Mouse (Mus musculus) limb, embryonic 11.5 days (tissue): Measurements from ENCODE around the gene Kif24. TPM values are rescaled to one million over a fixed set of nuclear protein-coding genes. Genes with fewer than 3 reads are reported as not detected.
A peak's percentile ranks its signal among the peaks of the same experiment; 100 is the strongest.

Experiments
- ATAC-seq: fragments of 200-750 bp; cut with Nextera tagmentation; 2 replicates; pipeline ENCODE4 v1.8.0; 2017; ENCODE audit warnings: low read depth; ENCODE audit not compliant: insufficient number of reproducible peaks, low FRiP score, low TSS enrichment
- DNase-seq: peaks from one replicate; pipeline ENCODE4 v3.0.0-alpha.2; 2015; ENCODE audit warnings: low spot score
- H3K27ac ChIP-seq: fragments of 300-500 bp; sonication (generic); replicated peaks from 2 replicates; pipeline ENCODE4 v1.5.1; 2014; ENCODE audit warnings: low read depth, mild to moderate bottlenecking, low read length
- H3K27me3 ChIP-seq: fragments of 300-500 bp; sonication (generic); 2 replicates; pipeline ENCODE4 v1.6.1; 2014; ENCODE audit warnings: mild to moderate bottlenecking, low read length, mixed read lengths; ENCODE audit not compliant: control insufficient read depth, insufficient read depth
- H3K36me3 ChIP-seq: fragments of 300-500 bp; sonication (generic); 2 replicates; pipeline ENCODE4 v1.6.1; 2014; ENCODE audit warnings: mild to moderate bottlenecking, low read length, moderate library complexity, mixed read lengths; ENCODE audit not compliant: control insufficient read depth, insufficient read depth
- H3K4me1 ChIP-seq: fragments of 300-500 bp; sonication (generic); 2 replicates; pipeline ENCODE4 v1.6.1; 2014; ENCODE audit warnings: low read length, mixed read lengths; ENCODE audit not compliant: control insufficient read depth, insufficient read depth
- H3K4me2 ChIP-seq: fragments of 300-500 bp; sonication (generic); 2 replicates; pipeline ENCODE4 v1.6.1; 2014; ENCODE audit warnings: low read depth, mild to moderate bottlenecking, moderate library complexity; ENCODE audit not compliant: severe bottlenecking
- H3K4me3 ChIP-seq: fragments of 300-500 bp; sonication (generic); 2 replicates; pipeline ENCODE4 v1.5.1; 2014; ENCODE audit warnings: low read depth, low read length
- H3K9ac ChIP-seq: fragments of 300-500 bp; sonication (generic); 2 replicates; pipeline ENCODE4 v1.6.1; 2014; ENCODE audit warnings: mild to moderate bottlenecking, low read length
- H3K9me3 ChIP-seq: fragments of 300-500 bp; sonication (generic); 2 replicates; pipeline ENCODE4 v1.6.1; 2016; ENCODE audit warnings: low read length; ENCODE audit not compliant: control insufficient read depth
- WGBS: fragments of 180-500 bp; shearing (Covaris S2); extraction: QIAGEN DNeasy Blood & Tissue Kit; methylation state at CpG from one replicate; pipeline ENCODE4 v1.1.7; 2014; 5-methylcytosine and 5-hydroxymethylcytosine counted together
- polyA plus RNA-seq: library from polyadenylated mRNA; unstranded; fragments of >200 nt; fragmentation: Nextera tagmentation; extraction: Ambion mirVana; gene quantifications from 2 replicates; pipeline ENCODE4 v1.2.1, GENCODE M21; 2014

Gene Kif24
- polyA plus RNA-seq, 1 experiment from 2014 or later: 7.4 TPM

DNA sequence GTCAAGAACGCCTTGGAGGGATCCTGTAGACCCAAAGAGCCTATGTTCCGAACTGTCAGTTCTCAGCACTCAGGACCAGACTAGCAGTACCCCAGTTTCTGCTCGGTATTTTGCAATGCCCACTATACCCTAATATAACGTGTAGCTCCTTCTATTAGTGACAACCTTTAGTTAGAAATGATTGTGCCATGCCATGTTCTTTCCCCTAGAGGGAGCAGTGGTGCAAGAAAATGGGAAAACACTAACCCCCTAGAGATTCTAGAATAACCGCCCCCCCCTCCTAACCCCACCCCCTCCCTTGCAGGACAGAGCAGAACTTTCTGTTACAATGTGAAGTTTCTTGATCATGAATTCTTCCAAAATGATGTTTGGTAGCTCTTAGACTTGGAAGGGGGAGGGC is 39.6 kb upstream of the Kif24 start:
- Histone ChIP-seq H3K4me1 (peaks cover 16% of the 10 kb centered on the region), H3K9ac (no peak overlapping the region), H3K36me3 (no peaks in the 10 kb centered on the region), H3K4me3 (no peak overlapping the region), H3K27me3 (peaks cover 27% of the 10 kb centered on the region), H3K9me3 (no peaks in the 10 kb centered on the region), H3K27ac (no peak overlapping the region), H3K4me2 (no peak overlapping the region)
- ATAC-seq (no peak), DNase-seq (no peak)
- WGBS: 70% methylated on average over 5 of the region's 5 CpGs

- WGBS: 1% methylated on average over 18 of the region's 18 CpGs
- H3K9ac ChIP-seq: peak within 1 kb of the TSS; percentile 43; the same call in 1 of the 2 replicates
- H3K27ac ChIP-seq: no peak within 1 kb of the TSS
- peak; percentile 93 for ATAC-seq
- H3K4me3 ChIP-seq: peak within 1 kb of the TSS; percentile 33
- H3K4me1 ChIP-seq: peaks cover 22% of the 10 kb centered on the region
- peaks cover 40% of the 10 kb centered on the region for H3K27me3 ChIP-seq
- peak within 1 kb of the TSS; percentile 62 for H3K4me2 ChIP-seq
- no peaks in the 10 kb centered on the region for H3K36me3 ChIP-seq
- H3K9me3 ChIP-seq: no peaks in the 10 kb centered on the region
- DNase-seq: peak; percentile 99
These were observed 38.3 kb upstream of the Kif24 start, which contains the start of gene AI464131 for GRCm38 (mm10) chr4:41502986-41503412. TSS of gene AI464131 (minus strand) at chr4:41503076.

- no peaks in the 10 kb centered on the region for H3K9me3 ChIP-seq
- WGBS: 10% methylated on average over 20 of the region's 20 CpGs
- no peak for DNase-seq
- peak overlapping the region; percentile 43; the same call in 1 of the 2 replicates for H3K9ac ChIP-seq
- peak; percentile 46; the same call in 1 of the 2 replicates for ATAC-seq
- H3K4me2 ChIP-seq: peak overlapping the region; percentile 62
- no peak overlapping the region for H3K27ac ChIP-seq
- H3K36me3 ChIP-seq: no peaks in the 10 kb centered on the region
- H3K4me3 ChIP-seq: peak overlapping the region; percentile 33
- H3K27me3 ChIP-seq: peaks cover 47% of the 10 kb centered on the region
- H3K4me1 ChIP-seq: peaks cover 23% of the 10 kb centered on the region
These were observed 37.7 kb upstream of the Kif24 start for GRCm38 (mm10) chr4:41502171-41502940.

DNA sequence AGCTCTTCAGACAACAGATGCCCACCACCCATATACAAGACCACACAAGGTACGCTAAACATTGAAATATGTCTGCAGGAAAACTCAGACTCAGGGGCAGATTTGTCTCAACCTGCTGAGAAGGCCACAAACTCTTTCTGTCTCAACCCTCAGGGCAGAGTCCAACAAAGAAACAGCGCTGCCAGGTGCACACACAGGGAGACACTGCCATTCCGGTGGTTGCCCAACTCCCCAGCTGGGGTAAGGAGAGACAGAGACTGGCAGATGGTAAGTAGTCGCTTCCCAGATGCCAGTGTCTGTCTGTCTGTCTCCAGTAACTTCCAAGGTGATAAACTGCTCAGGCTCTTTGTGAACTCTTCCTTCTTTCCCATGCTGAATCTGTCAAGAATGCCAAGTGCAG is 36.1 kb upstream of the Kif24 start:
- no peaks in the 10 kb centered on the region for H3K9me3 ChIP-seq
- H3K36me3 ChIP-seq: no peaks in the 10 kb centered on the region
- H3K4me3 ChIP-seq: no peak overlapping the region
- H3K4me2 ChIP-seq: no peak overlapping the region
- no peak for DNase-seq
- peaks cover 62% of the 10 kb centered on the region for H3K27me3 ChIP-seq
- no peak overlapping the region for H3K27ac ChIP-seq
- ATAC-seq: no peak
- H3K4me1 ChIP-seq: peaks cover 17% of the 10 kb centered on the region
- H3K9ac ChIP-seq: no peak overlapping the region
- WGBS: 64% methylated on average over 4 of the region's 4 CpGs

GRCm38 (mm10) chr4:41499619-41500018 is 34.9 kb upstream of the Kif24 start:
- Histone ChIP-seq H3K4me3 (no peak overlapping the region), H3K36me3 (no peaks in the 10 kb centered on the region), H3K27ac (no peak overlapping the region), H3K9me3 (no peaks in the 10 kb centered on the region), H3K4me2 (no peak overlapping the region), H3K4me1 (peaks cover 17% of the 10 kb centered on the region), H3K9ac (no peak overlapping the region), H3K27me3 (peaks cover 65% of the 10 kb centered on the region)
- 60% methylated on average over 8 of the region's 8 CpGs for WGBS
- DNase-seq (no peak), ATAC-seq (no peak)

DNA sequence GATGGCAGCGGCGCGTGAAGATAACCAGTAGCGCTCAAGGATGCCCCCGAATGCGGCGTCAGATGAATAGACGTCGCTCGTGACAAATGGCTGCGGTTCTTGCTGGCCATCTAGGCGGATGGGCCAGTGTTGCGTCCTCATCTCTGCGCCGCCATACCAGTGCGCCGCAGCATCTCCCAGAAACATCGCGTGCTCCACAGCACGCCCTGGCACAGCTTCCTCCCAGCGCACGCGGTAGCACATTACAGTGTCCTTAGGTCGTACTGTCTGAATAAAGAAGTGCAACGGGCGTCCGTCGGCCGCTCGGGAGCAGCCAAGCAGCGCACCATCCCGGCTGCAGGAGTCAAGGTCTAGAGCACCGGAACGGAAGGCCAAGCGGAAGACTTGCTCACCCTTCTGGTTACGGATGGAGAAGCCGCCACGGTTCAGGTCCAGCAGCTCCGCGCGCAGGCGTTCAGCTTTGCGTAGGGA is 34.3 kb upstream of the Kif24 start:
- 3% methylated on average over 43 of the region's 43 CpGs for WGBS
- H3K27ac ChIP-seq: no peak overlapping the region
- DNase-seq: peak; percentile 60
- peaks cover 17% of the 10 kb centered on the region for H3K4me1 ChIP-seq
- ATAC-seq: no peak
- no peak overlapping the region for H3K9ac ChIP-seq
- H3K27me3 ChIP-seq: peaks cover 65% of the 10 kb centered on the region
- H3K4me2 ChIP-seq: peak overlapping the region; percentile 43
- H3K9me3 ChIP-seq: no peaks in the 10 kb centered on the region
- no peaks in the 10 kb centered on the region for H3K36me3 ChIP-seq
- peak overlapping the region; percentile 23; the same call in 1 of the 2 replicates for H3K4me3 ChIP-seq

DNA sequence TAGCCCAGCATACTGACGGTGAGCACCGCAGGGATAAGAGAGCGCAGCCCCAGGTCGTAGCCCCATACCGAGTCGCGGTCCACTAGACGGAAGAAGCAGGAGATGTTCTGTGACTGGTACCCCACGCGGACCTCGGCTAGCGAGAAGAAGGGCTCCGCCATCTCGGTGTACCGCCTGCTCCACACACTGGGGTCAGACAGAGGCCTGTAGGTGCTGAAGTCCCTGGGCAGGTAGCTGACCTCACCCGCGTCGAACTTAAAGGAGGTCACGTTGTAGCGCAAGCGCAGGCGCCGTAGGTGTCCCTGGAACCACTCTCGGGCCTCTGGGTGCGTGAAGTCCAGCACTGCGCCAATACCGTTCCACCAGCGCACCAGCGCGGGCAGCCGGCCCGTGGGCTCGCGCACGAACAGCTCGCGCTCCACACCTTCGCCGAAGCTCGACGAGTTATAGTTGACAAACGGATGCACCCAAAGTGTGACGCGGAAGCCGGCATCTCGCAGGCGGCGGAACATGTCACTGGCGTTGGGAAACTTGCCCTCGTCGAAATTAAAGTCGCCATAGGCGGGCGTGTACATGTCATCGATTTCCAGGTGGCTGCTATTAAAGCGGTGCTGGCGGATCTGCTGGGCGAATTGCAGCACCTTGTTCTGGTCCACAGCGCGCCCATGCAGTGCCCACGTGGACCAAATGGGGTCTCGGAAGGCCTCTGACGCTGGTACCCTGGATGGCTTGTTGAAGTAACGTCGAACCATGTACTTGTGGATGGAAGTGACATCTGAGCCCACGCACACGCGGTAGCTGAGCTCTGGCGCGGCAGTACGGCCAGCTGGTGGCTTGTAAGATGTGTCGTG is 33.5 kb upstream of the Kif24 start:
- peak overlapping the region; percentile 43 for H3K4me2 ChIP-seq
- peak overlapping the region; percentile 23 for H3K4me3 ChIP-seq
- WGBS: 6% methylated on average over 72 of the region's 72 CpGs
- no peak overlapping the region for H3K9ac ChIP-seq
- H3K27me3 ChIP-seq: peaks cover 65% of the 10 kb centered on the region
- DNase-seq: peak; percentile 56
- peaks cover 17% of the 10 kb centered on the region for H3K4me1 ChIP-seq
- H3K9me3 ChIP-seq: no peaks in the 10 kb centered on the region
- H3K36me3 ChIP-seq: no peaks in the 10 kb centered on the region
- no peak overlapping the region for H3K27ac ChIP-seq
- ATAC-seq: no peak

- H3K27me3 ChIP-seq: peaks cover 65% of the 10 kb centered on the region
- H3K9ac ChIP-seq: no peak overlapping the region
- WGBS: under 1% methylated on average over 34 of the region's 34 CpGs
- H3K9me3 ChIP-seq: no peaks in the 10 kb centered on the region
- peak overlapping the region; percentile 43 for H3K4me2 ChIP-seq
- H3K27ac ChIP-seq: no peak overlapping the region
- no peak for ATAC-seq
- H3K36me3 ChIP-seq: no peaks in the 10 kb centered on the region
- DNase-seq: peak; percentile 75
- peak overlapping the region; percentile 23 for H3K4me3 ChIP-seq
- H3K4me1 ChIP-seq: peaks cover 16% of the 10 kb centered on the region
These were observed 32.9 kb upstream of the Kif24 start for GRCm38 (mm10) chr4:41497579-41497978.
